Mouse (Mus musculus) embryonic fibroblast, embryonic 13.5 days (primary cell): ENCODE data around the gene Hapln3. TPM values are rescaled to one million over a fixed set of nuclear protein-coding genes. Genes with fewer than 3 reads are reported as not detected.
A peak's percentile ranks its signal among the peaks of the same experiment; 100 is the strongest.

Source experiments
- H3K27ac ChIP-seq: 2 replicates; pipeline ENCODE4 v1.5.1; 2012; ENCODE audit warnings: low read length, control low read depth, inconsistent platforms; ENCODE audit not compliant: insufficient read depth
- H3K4me1 ChIP-seq: 2 replicates; pipeline ENCODE4 v1.6.1; 2011; ENCODE audit warnings: low read length; ENCODE audit not compliant: control insufficient read depth, insufficient read depth
- H3K4me3 ChIP-seq: 2 replicates; pipeline ENCODE4 v1.5.1; 2011; ENCODE audit warnings: mild to moderate bottlenecking, control low read depth, low read length; ENCODE audit not compliant: insufficient read depth
- CTCF ChIP-seq: IDR thresholded peaks from 2 replicates; pipeline ENCODE4 v1.5.1; 2011; ENCODE audit warnings: mild to moderate bottlenecking, control low read depth, low read length, moderate library complexity, borderline replicate concordance; ENCODE audit not compliant: insufficient read depth
- POLR2A ChIP-seq: IDR thresholded peaks from 2 replicates; pipeline ENCODE4 v1.6.1; 2011; ENCODE audit warnings: low read depth, mild to moderate bottlenecking, control low read depth, low read length, moderate library complexity
- polyA plus RNA-seq: library from polyadenylated mRNA; stranded (reverse); fragments of >200 nt; gene quantifications from 2 replicates; pipeline ENCODE4 v1.2.4, GENCODE M21; 2011; ENCODE audit warnings: low read depth; ENCODE audit not compliant: missing spikeins, insufficient read length

Gene Hapln3
- polyA plus RNA-seq, 1 experiment, result 0.63 TPM

DNA sequence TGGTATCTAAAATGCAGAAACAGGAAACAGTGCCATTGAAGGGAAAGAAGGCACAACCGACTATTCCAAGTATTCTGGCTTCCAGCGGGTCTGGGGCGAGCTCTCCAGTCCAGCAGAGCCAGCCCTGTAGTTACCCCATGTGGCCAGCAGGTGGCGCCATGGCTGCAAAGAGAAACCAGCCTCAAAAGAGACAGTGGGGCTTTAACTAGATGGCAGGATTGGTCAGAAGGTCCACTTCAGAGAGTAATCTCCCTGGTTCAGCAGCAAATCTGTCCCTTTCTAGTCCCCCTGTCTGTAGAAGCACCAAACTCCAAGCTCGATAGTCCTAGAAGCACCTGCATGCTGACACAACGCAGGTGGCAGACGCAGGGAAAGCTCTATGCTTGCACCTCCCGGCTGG lies 10.1 kb upstream of the Hapln3 start:
- no peak overlapping the region for H3K4me3 ChIP-seq
- H3K27ac ChIP-seq, result no peak overlapping the region
- no peak for TF ChIP-seq POLR2A
- TF ChIP-seq CTCF, result peak; percentile 78
- peaks cover 3% of the 10 kb centered on the region; the same call in 1 of the 2 replicates for H3K4me1 ChIP-seq

GRCm38 (mm10) chr7:79139891-79140591 lies 9.2 kb upstream of the Hapln3 start:
- TF ChIP-seq CTCF (no peak), POLR2A (no peak)
- peaks cover 3% of the 10 kb centered on the region; the same call in 1 of the 2 replicates for H3K4me1 ChIP-seq
- no peak overlapping the region for H3K4me3 ChIP-seq
- no peak overlapping the region; the same call in 1 of the 2 replicates for H3K27ac ChIP-seq

- Histone ChIP-seq H3K27ac (no peak overlapping the region), H3K4me3 (no peak overlapping the region), H3K4me1 (peaks cover 3% of the 10 kb centered on the region; the same call in 1 of the 2 replicates)
- TF ChIP-seq POLR2A (no peak), CTCF (no peak)
Observed at GRCm38 (mm10) chr7:79139328-79139824, 8.6 kb upstream of the Hapln3 start.

- Histone ChIP-seq H3K4me1 (0 out of 2 replicates have a peak, but pooled peaks cover 2% of the 10 kb centered on the region), H3K4me3 (no peak overlapping the region), H3K27ac (no peak overlapping the region)
- peak; percentile 31; the same call in 1 of the 2 replicates for TF ChIP-seq CTCF
- TF ChIP-seq POLR2A, result no peak
Observed at GRCm38 (mm10) chr7:79133391-79133790, 2.6 kb upstream of the Hapln3 start.

DNA sequence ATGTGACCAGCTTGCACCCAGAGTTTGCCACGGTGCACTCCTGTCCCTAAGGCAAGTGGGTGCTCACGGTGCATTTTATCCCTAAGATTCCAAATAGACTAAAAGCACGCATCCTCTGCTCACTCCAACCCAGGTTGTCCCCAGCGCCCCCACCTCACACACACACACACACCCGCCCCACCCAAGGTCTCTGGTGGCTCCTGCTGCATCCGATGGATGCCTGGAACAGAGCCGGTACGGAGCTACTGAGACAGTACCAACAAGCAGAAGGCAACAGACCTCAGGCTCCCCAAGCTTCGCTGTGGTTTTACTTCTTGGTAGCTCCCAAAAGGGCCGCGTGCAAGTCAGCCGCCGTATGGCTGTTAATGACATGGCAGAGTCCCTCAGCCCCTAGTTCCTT lies 433 bp downstream of the Hapln3 start:
- H3K4me1 ChIP-seq, result 0 out of 2 replicates have a peak, but pooled peaks cover 2% of the 10 kb centered on the region
- H3K27ac ChIP-seq, result no peak overlapping the region
- no peak overlapping the region for H3K4me3 ChIP-seq
- no peak for TF ChIP-seq CTCF
- no peak for TF ChIP-seq POLR2A

DNA sequence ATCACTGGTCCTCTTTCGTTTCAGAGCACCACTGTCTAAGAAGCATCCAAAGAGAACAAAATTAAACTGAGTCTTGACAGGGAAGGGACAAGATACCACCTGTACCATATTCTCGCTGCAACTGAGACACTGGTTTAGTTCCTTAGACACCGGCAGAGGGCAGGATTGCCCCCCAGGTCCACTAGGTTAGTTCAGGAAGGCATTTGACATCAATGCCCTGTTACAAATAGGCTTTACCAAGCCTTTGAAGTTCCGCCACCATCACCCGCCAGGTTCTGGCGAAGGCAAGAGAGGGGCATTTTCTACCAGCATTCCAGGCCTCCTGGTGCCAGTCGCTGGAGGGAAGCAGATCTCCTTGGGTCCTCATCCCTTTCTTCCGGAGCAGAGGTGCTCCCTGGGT lies 935 bp downstream of the Hapln3 start:
- TF ChIP-seq POLR2A (no peak), CTCF (no peak)
- Histone ChIP-seq H3K4me3 (no peak overlapping the region), H3K4me1 (0 out of 2 replicates have a peak, but pooled peaks cover 2% of the 10 kb centered on the region), H3K27ac (no peak overlapping the region)

DNA sequence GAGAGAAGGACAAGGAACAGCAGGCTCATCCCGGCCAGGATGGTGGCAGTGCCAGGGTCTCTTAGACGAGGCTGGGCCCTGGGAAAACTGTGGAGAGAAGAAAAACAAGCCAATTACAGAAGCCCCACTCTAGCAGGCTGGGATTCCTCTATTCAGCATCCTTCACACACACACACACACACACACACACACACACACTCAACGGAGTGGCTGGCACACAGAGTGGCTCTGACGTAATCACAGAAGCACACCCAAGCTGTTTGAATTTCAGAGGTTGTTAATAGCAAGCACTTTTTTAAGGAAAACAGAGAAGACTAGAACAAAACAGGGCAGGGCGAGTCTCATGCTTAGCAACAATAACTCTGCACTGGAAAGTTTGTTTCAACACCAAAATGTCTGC lies 7.4 kb downstream of the Hapln3 start:
- H3K4me1 ChIP-seq, result no peaks in the 10 kb centered on the region
- no peak overlapping the region for H3K27ac ChIP-seq
- no peak overlapping the region for H3K4me3 ChIP-seq
- no peak for TF ChIP-seq POLR2A
- no peak for TF ChIP-seq CTCF

GRCm38 (mm10) chr7:79113848-79114247 lies 17.0 kb downstream of the Hapln3 start:
- Histone ChIP-seq H3K4me1 (no peaks in the 10 kb centered on the region), H3K4me3 (no peak overlapping the region), H3K27ac (no peak overlapping the region)
- TF ChIP-seq CTCF (no peak), POLR2A (no peak)

GRCm38 (mm10) chr7:79096492-79096891 lies 34.3 kb downstream of the Hapln3 start:
- H3K27ac ChIP-seq, result no peak overlapping the region
- no peak overlapping the region for H3K4me3 ChIP-seq
- no peak for TF ChIP-seq POLR2A
- TF ChIP-seq CTCF, result no peak
- no peaks in the 10 kb centered on the region for H3K4me1 ChIP-seq

DNA sequence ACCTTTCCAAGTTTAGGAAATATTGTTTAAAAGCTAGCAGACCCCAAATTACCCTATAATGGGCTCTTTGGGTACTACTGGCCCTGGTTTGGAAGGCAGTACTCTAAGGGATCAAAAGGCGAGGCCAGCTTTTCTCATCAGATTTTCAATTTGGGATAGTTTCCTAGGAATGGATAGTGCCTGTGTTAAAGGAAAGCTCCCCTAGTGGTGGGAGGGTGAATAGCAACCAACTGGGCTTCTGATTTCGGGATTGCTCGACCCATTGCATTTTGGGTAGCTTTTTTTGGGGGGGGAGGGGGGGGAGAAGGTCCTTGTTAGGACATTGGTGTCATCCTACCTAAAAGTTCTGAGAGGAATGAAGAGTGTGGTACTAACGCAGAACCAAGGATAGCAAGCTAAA lies 41.7 kb downstream of the Hapln3 start:
- H3K4me3 ChIP-seq, result no peak overlapping the region
- H3K27ac ChIP-seq, result no peak overlapping the region
- TF ChIP-seq CTCF, result no peak
- TF ChIP-seq POLR2A, result no peak
- H3K4me1 ChIP-seq, result no peaks in the 10 kb centered on the region
